Mouse (Mus musculus): ENCODE measurements around the gene Ap3b1.

Gene Ap3b1

GRCm38 (mm10) chr13:94375526-94376390 lies 17.0 kb downstream of the Ap3b1 start:
- DNase-seq (ENCODE audit: low spot score in 2 of 2) = peak; percentile 65 to 73

- DNase-seq (ENCODE audit: low spot score in 2 of 2) = no peak
These were observed 20.2 kb downstream of the Ap3b1 start for GRCm38 (mm10) chr13:94379006-94379405.

GRCm38 (mm10) chr13:94381427-94381826 lies 22.7 kb downstream of the Ap3b1 start:
- no peak for DNase-seq (ENCODE audit: low spot score in 2 of 2)

GRCm38 (mm10) chr13:94381829-94382675 lies 23.3 kb downstream of the Ap3b1 start:
- DNase-seq (ENCODE audit: low spot score in 2 of 2) = no peak

GRCm38 (mm10) chr13:94384931-94385570 lies 26.3 kb downstream of the Ap3b1 start:
- peak in 1 of 2 experiments; percentile 17 for DNase-seq (ENCODE audit: low spot score in 2 of 2)

- DNase-seq (ENCODE audit: low spot score in 2 of 2) = no peak
These were observed 29.8 kb downstream of the Ap3b1 start for GRCm38 (mm10) chr13:94388566-94388965.

- DNase-seq (ENCODE audit: low spot score in 2 of 2) = no peak
These were observed 30.8 kb downstream of the Ap3b1 start for GRCm38 (mm10) chr13:94389541-94389940.

- no peak for DNase-seq (ENCODE audit: low spot score in 2 of 2)
These were observed 33.5 kb downstream of the Ap3b1 start for GRCm38 (mm10) chr13:94392282-94392681.

GRCm38 (mm10) chr13:94394486-94394885 lies 35.7 kb downstream of the Ap3b1 start:
- no peak for DNase-seq (ENCODE audit: low spot score in 2 of 2)

- peak; percentile 47 to 58 for DNase-seq (ENCODE audit: low spot score in 2 of 2)
These were observed 37.0 kb downstream of the Ap3b1 start for GRCm38 (mm10) chr13:94395763-94396162.

- no peak for DNase-seq (ENCODE audit: low spot score in 2 of 2)
These were observed 37.7 kb downstream of the Ap3b1 start for GRCm38 (mm10) chr13:94396392-94396920.

GRCm38 (mm10) chr13:94398568-94399374 lies 40.0 kb downstream of the Ap3b1 start:
- DNase-seq (ENCODE audit: low spot score in 2 of 2) = peak in 1 of 2 experiments; percentile 33

GRCm38 (mm10) chr13:94400465-94400864 lies 41.7 kb downstream of the Ap3b1 start:
- DNase-seq (ENCODE audit: low spot score in 2 of 2) = no peak

- DNase-seq (ENCODE audit: low spot score in 2 of 2) = no peak
These were observed 64.8 kb downstream of the Ap3b1 start for GRCm38 (mm10) chr13:94423600-94423999.

GRCm38 (mm10) chr13:94429567-94429966 lies 70.8 kb downstream of the Ap3b1 start:
- no peak for DNase-seq (ENCODE audit: low spot score in 2 of 2)

- DNase-seq (ENCODE audit: low spot score in 2 of 2) = no peak
These were observed 80.6 kb downstream of the Ap3b1 start for GRCm38 (mm10) chr13:94439386-94439785.

- no peak for DNase-seq (ENCODE audit: low spot score in 2 of 2)
These were observed 82.4 kb downstream of the Ap3b1 start for GRCm38 (mm10) chr13:94441199-94441598.

GRCm38 (mm10) chr13:94443411-94443810 lies 84.7 kb downstream of the Ap3b1 start:
- no peak for DNase-seq (ENCODE audit: low spot score in 2 of 2)

GRCm38 (mm10) chr13:94445103-94445502 lies 86.3 kb downstream of the Ap3b1 start:
- DNase-seq (ENCODE audit: low spot score in 2 of 2) = no peak

- DNase-seq (ENCODE audit: low spot score in 2 of 2) = no peak
These were observed 88.2 kb downstream of the Ap3b1 start for GRCm38 (mm10) chr13:94447003-94447402.

GRCm38 (mm10) chr13:94449593-94449992 lies 90.8 kb downstream of the Ap3b1 start:
- no peak for DNase-seq (ENCODE audit: low spot score in 2 of 2)
